Mouse (Mus musculus): ENCODE data around the gene Aanat.
A peak's percentile ranks its signal among the peaks of the same experiment; 100 is the strongest.

Aanat gene

DNA sequence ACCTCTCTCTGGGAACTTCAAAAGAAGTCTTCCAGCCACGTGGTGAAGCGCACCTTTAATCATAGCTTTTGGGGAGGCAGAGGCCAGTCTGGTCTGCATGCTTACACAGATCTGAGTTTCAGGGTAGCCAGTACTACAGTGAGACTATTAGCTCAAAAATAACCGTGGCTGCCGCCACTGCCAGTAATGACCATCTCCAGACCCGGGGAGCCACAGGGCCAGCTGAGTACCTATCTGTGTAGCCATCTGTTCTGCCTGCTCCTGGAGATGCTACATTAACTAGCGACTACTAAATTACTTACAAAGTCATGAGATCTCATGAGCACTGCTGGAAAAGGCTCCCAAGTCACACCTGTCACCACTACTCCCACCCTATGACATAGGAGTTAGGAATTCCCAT is 11.2 kb upstream of the Aanat start:
- no peak for DNase-seq (ENCODE audit: low spot score)

DNA sequence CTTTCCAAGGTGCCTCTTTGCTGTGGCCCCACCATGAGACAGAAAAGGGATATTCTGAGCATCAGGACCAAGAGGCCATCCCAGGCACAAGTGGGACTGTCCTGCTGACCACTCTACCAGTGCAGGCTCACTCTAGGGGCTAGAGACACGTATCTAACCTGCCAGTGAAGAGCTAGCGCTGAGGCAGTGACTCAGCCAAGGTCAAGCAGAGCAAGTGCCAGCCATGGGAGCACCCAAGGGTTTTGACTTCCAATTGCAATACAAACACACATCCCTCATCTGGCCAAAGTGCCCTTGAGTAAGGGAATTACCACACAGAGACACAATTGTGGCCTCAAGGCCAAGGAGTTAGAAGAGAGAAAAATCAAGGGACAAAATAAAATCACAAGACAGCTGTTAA is 10.8 kb upstream of the Aanat start:
- no peak for DNase-seq (ENCODE audit: low spot score)

DNA sequence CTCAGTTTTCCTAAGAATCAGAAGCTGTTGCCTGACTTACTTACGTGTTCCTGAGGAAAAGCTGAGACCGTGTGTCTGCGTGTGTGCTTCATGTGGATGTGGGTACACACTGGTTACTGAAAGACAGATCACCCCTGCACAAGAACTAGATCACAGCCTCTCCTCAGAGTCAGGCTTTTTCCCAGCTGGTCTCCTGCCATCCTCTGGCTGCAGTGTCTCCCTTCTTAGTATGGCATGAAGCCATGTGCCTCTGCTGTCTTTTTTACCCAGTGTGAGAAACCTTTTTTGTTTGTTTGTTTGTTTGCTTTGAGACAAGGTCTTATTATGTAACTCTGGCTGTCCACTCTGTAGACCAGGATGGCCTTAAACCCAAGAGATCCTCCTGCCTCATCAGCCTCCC is 7.0 kb upstream of the Aanat start:
- no peak for DNase-seq (ENCODE audit: low spot score)

DNA sequence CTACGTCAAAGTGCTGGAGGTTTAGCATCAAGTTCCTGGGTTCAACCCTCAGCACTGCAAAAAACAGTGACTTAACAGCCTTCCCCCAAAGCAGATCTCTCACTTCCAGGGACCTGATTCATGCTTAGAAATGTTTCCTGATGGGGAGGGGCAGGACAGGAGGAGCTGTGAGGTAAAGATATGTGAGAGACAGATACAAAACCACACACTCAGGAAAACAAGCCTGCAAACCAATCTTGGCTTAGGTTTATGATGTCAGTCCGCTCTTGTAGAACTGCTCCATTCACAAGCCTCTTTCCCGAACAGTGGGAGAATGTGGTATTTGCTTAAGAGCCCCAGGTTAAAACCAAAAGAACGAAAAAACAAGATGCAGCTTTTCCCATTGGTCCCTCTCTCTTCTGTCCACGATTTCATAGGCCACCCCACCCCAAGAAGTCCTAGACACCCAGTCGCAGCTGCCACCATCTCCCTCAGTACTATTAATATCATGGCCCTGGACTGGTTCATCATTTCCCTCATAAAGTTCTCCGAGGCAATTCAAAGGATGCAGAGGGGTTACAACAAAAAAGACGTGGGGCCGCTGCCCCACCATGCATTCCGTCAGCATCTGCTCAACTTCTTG is 6.1 kb upstream of the Aanat start:
- DNase-seq (ENCODE audit: low spot score), result no peak

GRCm38 (mm10) chr11:116580711-116581375 is 5.4 kb upstream of the Aanat start:
- DNase-seq (ENCODE audit: low spot score), result peak; percentile 73

DNA sequence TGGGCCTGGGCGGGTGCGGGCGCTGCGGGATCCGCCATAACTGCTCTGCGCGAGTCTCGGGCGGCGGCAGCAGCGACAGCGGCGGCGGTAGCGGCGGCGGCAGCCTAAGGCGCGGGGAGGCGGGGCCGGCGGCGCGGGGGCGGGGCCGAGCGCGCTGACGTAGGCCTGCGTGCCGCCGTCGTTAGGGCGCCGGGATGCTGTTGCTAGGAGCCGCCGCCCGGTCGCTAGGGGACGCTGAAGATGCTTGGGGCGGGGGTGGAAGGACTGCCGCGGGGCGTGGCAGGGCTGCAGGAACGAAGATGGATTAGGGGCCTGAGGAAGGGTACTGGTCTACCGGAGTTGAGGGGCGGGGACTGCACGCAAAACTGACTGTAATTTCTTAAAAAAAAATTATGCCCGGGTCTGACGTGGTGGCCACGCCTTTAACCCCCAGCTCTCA is 4.8 kb upstream of the Aanat start, which contains the start of gene Ube2o:
TSS of gene Ube2o (minus strand) at position 72 of the 439 bp plus-strand sequence.
- peak; percentile 95 for DNase-seq (ENCODE audit: low spot score)

DNA sequence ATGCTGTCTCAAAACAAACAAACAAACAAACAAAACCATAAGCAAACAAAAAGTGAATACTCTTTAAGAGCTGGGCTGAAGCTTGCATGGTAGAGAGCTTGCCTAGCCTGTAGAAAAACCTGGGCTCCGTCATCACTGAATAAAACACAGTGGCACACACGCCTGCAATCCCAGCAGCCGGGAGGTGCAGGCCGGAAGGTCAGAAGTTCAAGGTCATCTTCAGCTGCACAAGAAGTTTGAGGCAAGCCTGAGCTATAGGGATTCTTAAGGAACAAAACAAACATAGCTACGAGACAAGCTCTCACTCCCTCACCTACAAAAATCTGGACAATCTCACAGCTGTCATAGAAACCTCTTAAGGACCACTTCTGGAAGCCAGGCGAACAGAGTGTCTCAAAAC is 550 bp upstream of the Aanat start:
- DNase-seq (ENCODE audit: low spot score), result no peak

GRCm38 (mm10) chr11:116586801-116587631 is 784 bp downstream of the Aanat start:
- DNase-seq (ENCODE audit: low spot score), result peak; percentile 86

DNA sequence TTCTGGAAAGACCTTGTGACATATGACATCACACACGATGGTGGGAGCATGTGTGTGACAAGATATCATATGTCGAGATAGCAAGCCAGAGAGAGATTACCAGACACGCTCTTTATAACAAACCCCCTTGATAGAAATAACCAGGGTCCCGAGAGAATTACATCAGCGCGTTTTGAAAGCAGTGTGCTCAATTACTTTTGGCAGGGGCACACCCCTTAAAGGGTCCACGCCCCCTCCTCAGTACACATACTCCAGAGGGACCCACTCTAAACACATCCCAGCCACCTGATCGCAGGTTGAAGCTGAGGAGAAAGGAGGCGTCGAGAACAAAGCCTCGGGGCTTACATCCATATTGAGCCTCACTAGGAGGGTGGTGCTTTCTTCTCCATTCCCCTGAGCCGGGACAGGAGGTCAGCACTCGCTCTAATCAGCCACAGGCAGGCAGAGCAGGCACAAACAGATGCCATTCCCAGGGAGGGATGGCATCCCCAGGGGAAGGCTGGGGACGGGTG is 2.8 kb downstream of the Aanat start:
- DNase-seq (ENCODE audit: low spot score), result no peak

- no peak for DNase-seq (ENCODE audit: low spot score)
Observed at GRCm38 (mm10) chr11:116589574-116589973, 3.3 kb downstream of the Aanat start.

DNA sequence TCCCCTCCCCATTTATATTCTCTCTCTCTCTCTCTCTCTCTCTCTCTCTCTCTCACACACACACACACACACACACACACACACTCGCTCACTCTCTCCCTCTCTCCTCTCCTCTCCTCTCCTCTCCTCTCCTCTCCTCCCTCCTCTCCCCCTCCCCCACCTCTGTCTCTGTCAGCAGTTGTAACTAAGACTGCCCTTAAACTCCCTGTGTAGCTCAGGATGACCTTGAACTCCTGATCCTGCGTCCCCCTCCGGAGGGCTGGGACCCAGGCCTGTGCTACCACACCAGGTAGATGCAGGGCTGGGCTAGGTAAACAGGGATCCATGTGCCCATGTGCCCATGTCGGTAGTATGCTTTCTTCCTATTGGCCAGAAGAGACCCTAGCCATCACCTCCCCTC is 5.4 kb downstream of the Aanat start:
- DNase-seq (ENCODE audit: low spot score), result no peak

DNA sequence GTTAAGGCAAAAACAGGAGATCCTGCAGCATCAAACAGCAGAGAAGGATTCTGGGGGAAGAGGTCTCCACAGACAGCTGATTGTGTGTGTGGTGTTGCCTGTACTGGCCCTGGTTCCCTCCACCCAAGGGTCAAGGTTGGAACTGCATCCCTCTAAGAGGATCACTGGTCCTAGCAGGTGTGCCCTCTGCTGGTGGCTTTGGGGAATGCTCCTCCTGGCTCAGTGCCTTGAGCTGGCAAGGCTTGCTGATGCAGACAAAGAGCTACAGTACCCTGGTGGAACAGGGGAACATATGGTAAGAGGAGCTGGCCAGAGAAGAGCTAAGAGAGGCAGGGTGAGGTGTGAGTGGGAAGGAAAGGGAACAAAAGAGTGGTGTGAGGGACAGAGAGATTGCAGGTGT is 6.2 kb downstream of the Aanat start:
- DNase-seq (ENCODE audit: low spot score), result peak; percentile 97

GRCm38 (mm10) chr11:116593345-116593744 is 7.1 kb downstream of the Aanat start:
- DNase-seq (ENCODE audit: low spot score), result no peak

GRCm38 (mm10) chr11:116596766-116597165 is 10.5 kb downstream of the Aanat start:
- no peak for DNase-seq (ENCODE audit: low spot score)

GRCm38 (mm10) chr11:116598193-116598592 is 12.0 kb downstream of the Aanat start:
- no peak for DNase-seq (ENCODE audit: low spot score)

GRCm38 (mm10) chr11:116599230-116599629 is 13.0 kb downstream of the Aanat start:
- DNase-seq (ENCODE audit: low spot score), result no peak

GRCm38 (mm10) chr11:116601166-116601565 is 14.9 kb downstream of the Aanat start:
- no peak for DNase-seq (ENCODE audit: low spot score)

GRCm38 (mm10) chr11:116602043-116602442 is 15.8 kb downstream of the Aanat start:
- DNase-seq (ENCODE audit: low spot score), result no peak

- peak; percentile 70 for DNase-seq (ENCODE audit: low spot score)
Observed at GRCm38 (mm10) chr11:116603339-116603738, 17.1 kb downstream of the Aanat start.

DNA sequence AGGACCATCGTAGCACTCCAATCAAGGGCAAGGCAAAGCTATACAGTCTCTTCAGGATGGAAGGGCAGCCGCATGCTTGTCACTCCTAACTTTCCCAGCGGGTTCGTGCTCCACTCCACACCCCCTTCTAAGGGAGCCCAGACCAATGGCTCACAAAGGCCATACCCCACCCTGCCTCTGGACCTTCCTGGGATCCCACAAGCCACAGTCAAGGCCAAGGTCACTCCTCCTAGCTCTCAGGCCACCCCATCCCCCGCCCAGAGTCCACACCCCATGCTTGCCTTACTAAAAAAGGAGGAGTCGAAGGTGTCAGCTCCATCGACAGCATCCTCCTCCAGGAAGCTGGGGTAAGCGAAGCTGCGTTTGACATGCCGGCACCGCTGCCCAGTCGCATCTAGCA is 17.9 kb downstream of the Aanat start:
- DNase-seq (ENCODE audit: low spot score), result peak; percentile 54

DNA sequence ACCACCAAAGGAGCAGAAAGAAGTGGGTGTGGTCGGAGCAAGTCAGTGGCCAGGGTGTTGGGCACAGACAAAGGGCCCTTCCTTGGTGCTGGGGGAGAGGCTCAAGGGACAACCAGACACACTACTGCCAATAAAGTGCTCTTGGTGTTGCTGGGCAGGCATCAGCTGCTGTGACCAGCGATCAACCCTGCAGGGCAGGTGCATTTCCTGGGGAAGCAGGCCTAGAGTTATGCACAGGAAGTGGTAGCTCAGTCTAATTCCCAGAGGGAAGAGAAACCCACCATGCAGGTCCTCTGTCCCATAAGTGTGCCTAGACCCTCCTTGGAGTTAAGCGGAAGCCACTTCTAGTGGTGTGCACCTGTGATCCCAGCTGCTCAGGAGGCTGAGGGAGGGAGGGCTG is 21.5 kb downstream of the Aanat start:
- DNase-seq (ENCODE audit: low spot score), result no peak

GRCm38 (mm10) chr11:116609965-116610630 is 23.9 kb downstream of the Aanat start:
- DNase-seq (ENCODE audit: low spot score), result no peak
